Comparison of ENCODE assay signal across 9 mouse cellular contexts in genomic region chr10:73096531-73097135, GRCm38 (mm10). TPM values are rescaled to one million over a fixed set of nuclear protein-coding genes. Genes with fewer than 3 reads are reported as not detected.
DNase-seq lines count a peak whose midpoint lies in the region; ATAC-seq and TF ChIP-seq lines count a peak whose summit lies in the region.
"Had no signal": no experiment of that assay in that cellular context is flagged by ENCODE, and none has a peak within 500 bp of the region (broad histone marks: within the 10 kb centered on the region; RNA-seq: fewer than 3 reads in every experiment).

No protein-coding gene starts in this region.

- 4% methylated on average over 17 of the region's 17 CpGs for WGBS in liver, embryonic 11.5 days
- under 1% methylated on average over 17 of the region's 17 CpGs for WGBS in embryonic facial prominence, embryonic 12.5 days
- 1% methylated on average over 17 of the region's 17 CpGs for WGBS in intestine, embryonic 14.5 days
- under 1% methylated on average over 17 of the region's 17 CpGs for WGBS in midbrain, embryonic 12.5 days
- 9% methylated on average over 17 of the region's 17 CpGs for WGBS in thymus, adult 2 months

- TF ChIP-seq POLR2A in thymus, adult 2 months (IDR thresholded peaks at IDR 0.05; ENCODE audit: control insufficient read depth, extremely low read depth, insufficient read depth, low read length, poor library complexity), result no peak

- TF ChIP-seq CTCF in thymus, adult 2 months (IDR thresholded peaks at IDR 0.05; ENCODE audit: borderline replicate concordance, control insufficient read depth, extremely low read depth, insufficient read depth, low read length, poor library complexity), result no peak

- H3K27ac ChIP-seq in liver, embryonic 11.5 days (ENCODE audit: low read depth, low read length), result no peak overlapping the region
- H3K27ac ChIP-seq in embryonic facial prominence, embryonic 12.5 days, result no peak overlapping the region
- no peak overlapping the region for H3K27ac ChIP-seq in intestine, embryonic 14.5 days (ENCODE audit: low read depth)
- H3K27ac ChIP-seq in midbrain, embryonic 12.5 days (replicated peaks), result no peak overlapping the region
- no peak overlapping the region for H3K27ac ChIP-seq in thymus, adult 2 months (ENCODE audit: control insufficient read depth, insufficient read depth, low read length)
- H3K27ac ChIP-seq: liver, embryonic 14.5 days had no signal

- peaks cover 46% of the 10 kb centered on the region for H3K27me3 ChIP-seq in liver, embryonic 11.5 days (replicated peaks; ENCODE audit: control insufficient read depth, insufficient read depth, low read length)
- peaks cover 60% of the 10 kb centered on the region for H3K27me3 ChIP-seq in embryonic facial prominence, embryonic 12.5 days
- peaks cover 51% of the 10 kb centered on the region for H3K27me3 ChIP-seq in intestine, embryonic 14.5 days (replicated peaks; ENCODE audit: control insufficient read depth, insufficient read depth, low read length)
- peaks cover 60% of the 10 kb centered on the region for H3K27me3 ChIP-seq in midbrain, embryonic 12.5 days
- H3K27me3 ChIP-seq in thymus, adult 2 months (ENCODE audit: control insufficient read depth, insufficient read depth, low read length), result no peaks in the 10 kb centered on the region

- H3K4me3 ChIP-seq in liver, embryonic 11.5 days (ENCODE audit: low read depth, low read length), result peak overlapping the region; percentile 22; the same call in 1 of the 2 replicates
- H3K4me3 ChIP-seq in embryonic facial prominence, embryonic 12.5 days, result peak overlapping the region; percentile 34
- peak overlapping the region; percentile 17 for H3K4me3 ChIP-seq in intestine, embryonic 14.5 days (ENCODE audit: low read depth, low read length)
- H3K4me3 ChIP-seq in midbrain, embryonic 12.5 days, result peak overlapping the region; percentile 49
- H3K4me3 ChIP-seq in thymus, adult 2 months (ENCODE audit: control insufficient read depth, insufficient read depth, low read length), result no peak overlapping the region

- no peak for DNase-seq in liver, embryonic 11.5 days (ENCODE audit: low spot score)
- DNase-seq in liver, result no peak
- peak; percentile 56 for DNase-seq in intestine, embryonic 14.5 days (ENCODE audit: low spot score)
- peak; percentile 47 for DNase-seq in testis, postnatal 10 days (ENCODE audit: low spot score)
- DNase-seq in thymus, adult 2 months, result no peak
- DNase-seq in spleen, adult 12 weeks (ENCODE audit: low spot score), result no peak

- no peak overlapping the region for H3K9ac ChIP-seq in liver, embryonic 11.5 days (ENCODE audit: low read depth, low read length)
- no peak overlapping the region for H3K9ac ChIP-seq in embryonic facial prominence, embryonic 12.5 days
- no peak overlapping the region for H3K9ac ChIP-seq in intestine, embryonic 14.5 days (ENCODE audit: low read length)
- peak overlapping the region; percentile 50; the same call in 1 of the 2 replicates for H3K9ac ChIP-seq in midbrain, embryonic 12.5 days (replicated peaks)
- H3K9ac ChIP-seq: liver, embryonic 14.5 days had no signal

- ATAC-seq in liver, embryonic 11.5 days (replicated peaks; ENCODE audit: low FRiP score), result no peak
- no peak for ATAC-seq in embryonic facial prominence, embryonic 12.5 days (ENCODE audit: insufficient number of reproducible peaks, insufficient read depth, low FRiP score, low TSS enrichment)
- peak; percentile 30; the same call in 1 of the 2 replicates for ATAC-seq in intestine, embryonic 14.5 days (replicated peaks; ENCODE audit: low FRiP score, low TSS enrichment, low read depth)
- peak; percentile 67 for ATAC-seq in midbrain, embryonic 12.5 days (ENCODE audit: low FRiP score, low read depth)

- no peaks in the 10 kb centered on the region for H3K36me3 ChIP-seq in liver, embryonic 11.5 days (ENCODE audit: control insufficient read depth, insufficient read depth, low read length)
- H3K36me3 ChIP-seq in embryonic facial prominence, embryonic 12.5 days, result no peaks in the 10 kb centered on the region
- no peaks in the 10 kb centered on the region for H3K36me3 ChIP-seq in intestine, embryonic 14.5 days (ENCODE audit: control insufficient read depth, insufficient read depth, low read length)
- no peaks in the 10 kb centered on the region for H3K36me3 ChIP-seq in midbrain, embryonic 12.5 days
- H3K36me3 ChIP-seq in thymus, adult 2 months (ENCODE audit: control insufficient read depth, insufficient read depth, low read length), result no peaks in the 10 kb centered on the region

- H3K4me1 ChIP-seq in liver, embryonic 11.5 days (replicated peaks; ENCODE audit: control insufficient read depth, insufficient read depth, low read length), result no peaks in the 10 kb centered on the region
- peaks cover 8% of the 10 kb centered on the region; the same call in 1 of the 2 replicates for H3K4me1 ChIP-seq in embryonic facial prominence, embryonic 12.5 days
- H3K4me1 ChIP-seq in intestine, embryonic 14.5 days (replicated peaks; ENCODE audit: control insufficient read depth, insufficient read depth, low read length), result 0 out of 2 replicates have a peak, but pooled peaks cover 5% of the 10 kb centered on the region
- peaks cover 13% of the 10 kb centered on the region; the same call in 1 of the 2 replicates for H3K4me1 ChIP-seq in midbrain, embryonic 12.5 days
- no peaks in the 10 kb centered on the region for H3K4me1 ChIP-seq in thymus, adult 2 months (replicated peaks; ENCODE audit: control insufficient read depth, insufficient read depth, low read length)

- no peaks in the 10 kb centered on the region for H3K9me3 ChIP-seq in liver, embryonic 11.5 days (ENCODE audit: control insufficient read depth, low read length)
- H3K9me3 ChIP-seq in embryonic facial prominence, embryonic 12.5 days, result no peaks in the 10 kb centered on the region
- H3K9me3 ChIP-seq in intestine, embryonic 14.5 days (ENCODE audit: control insufficient read depth, low read length), result no peaks in the 10 kb centered on the region
- no peaks in the 10 kb centered on the region for H3K9me3 ChIP-seq in midbrain, embryonic 12.5 days

- peak overlapping the region; percentile 46 for H3K4me2 ChIP-seq in liver, embryonic 11.5 days
- H3K4me2 ChIP-seq in embryonic facial prominence, embryonic 12.5 days (replicated peaks), result peak overlapping the region; percentile 54
- peak overlapping the region; percentile 44 for H3K4me2 ChIP-seq in intestine, embryonic 14.5 days (ENCODE audit: low read length)
- peak overlapping the region; percentile 76 for H3K4me2 ChIP-seq in midbrain, embryonic 12.5 days (replicated peaks)

RNA-seq across cellular contexts. Expression of gene Pcdh15, which starts 2.5 kb away (rescaled TPM):
- polyA plus RNA-seq in liver, embryonic 11.5 days (2014; fragmentation: Nextera tagmentation; extraction: Ambion mirVana), result 1.1 and 1.3 TPM in 2 replicates
- polyA plus RNA-seq in embryonic facial prominence, embryonic 12.5 days (2016; fragmentation: Nextera tagmentation; extraction: Ambion mirVana), result 3.6 and 3.9 TPM in 2 replicates
- polyA plus RNA-seq in intestine, embryonic 14.5 days (2014; fragmentation: Nextera tagmentation; extraction: Ambion mirVana), result 1.8 and 2.6 TPM in 2 replicates
- polyA plus RNA-seq in midbrain, embryonic 12.5 days (2016; fragmentation: Nextera tagmentation; extraction: Ambion mirVana), result 2.1 and 2.6 TPM in 2 replicates
- polyA plus RNA-seq in thymus, adult 2 months (2012; rRNA removed), result 0.51 and 0.94 TPM in 2 replicates

Comparison
In these comparisons a context has a peak if more than half of its experiments do, and no peak if none do; other contexts are left out.
1. ATAC-seq: peak in intestine, embryonic 14.5 days (single experiment) and midbrain, embryonic 12.5 days (single experiment); none in liver, embryonic 11.5 days (single experiment) and embryonic facial prominence, embryonic 12.5 days (single experiment).
2. DNase-seq: peak in intestine, embryonic 14.5 days (single experiment) and testis, postnatal 10 days (single experiment); none in liver, embryonic 11.5 days (single experiment), liver (single experiment), thymus, adult 2 months (single experiment) and spleen, adult 12 weeks (single experiment).
3. Peak in every context shown above with its lines, with median percentiles within 50 percentile points of each other: H3K4me2 ChIP-seq.